In genomic region chr7:101933300-101933699, GRCm38 (mm10) we compare ENCODE assay signal across 8 mouse cellular contexts. TPM values are rescaled to one million over a fixed set of nuclear protein-coding genes. Genes with fewer than 3 reads are reported as not detected.
DNase-seq lines count a peak whose midpoint lies in the region; ATAC-seq lines count a peak whose summit lies in the region.

No protein-coding gene starts in this region.

- 3% methylated on average over 15 of the region's 15 CpGs for WGBS in liver, embryonic 15.5 days (ENCODE audit: insufficient replicate concordance)
- WGBS in stomach, embryonic 14.5 days: 4% methylated on average over 15 of the region's 15 CpGs

- peak overlapping the region; percentile 91 for H3K9ac ChIP-seq in liver, embryonic 15.5 days
- peak overlapping the region; percentile 65 for H3K9ac ChIP-seq in stomach, embryonic 14.5 days (replicated peaks; ENCODE audit: low read depth, low read length)

- peaks cover 19% of the 10 kb centered on the region for H3K36me3 ChIP-seq in liver, embryonic 15.5 days (replicated peaks)
- no peaks in the 10 kb centered on the region for H3K36me3 ChIP-seq in stomach, embryonic 14.5 days (ENCODE audit: control insufficient read depth, insufficient read depth, low read length)

- peak; percentile 90 for DNase-seq in heart, adult 11 months
- no peak for DNase-seq in heart, adult 9 months (ENCODE audit: low spot score in 2 of 2)
- peak; percentile 31 for DNase-seq in urinary bladder, postnatal 14 days (ENCODE audit: low spot score)
- no peak for DNase-seq in urinary bladder, postnatal 25 days (ENCODE audit: low spot score)
- peak; percentile 19 for DNase-seq in heart, postnatal 4 days
- DNase-seq in urinary bladder, postnatal 36 days (ENCODE audit: low spot score in 2 of 2): no peak

- H3K4me1 ChIP-seq in liver, embryonic 15.5 days (replicated peaks): peaks cover 45% of the 10 kb centered on the region
- peaks cover 4% of the 10 kb centered on the region; the same call in 1 of the 2 replicates for H3K4me1 ChIP-seq in stomach, embryonic 14.5 days (ENCODE audit: control insufficient read depth, insufficient read depth, low read length)

- H3K27ac ChIP-seq in liver, embryonic 15.5 days (replicated peaks): peak overlapping the region; percentile 95
- H3K27ac ChIP-seq in stomach, embryonic 14.5 days (ENCODE audit: low read length): peak overlapping the region; percentile 41; the same call in 1 of the 2 replicates

- H3K4me2 ChIP-seq in liver, embryonic 15.5 days: peak overlapping the region; percentile 84
- H3K4me2 ChIP-seq in stomach, embryonic 14.5 days (replicated peaks; ENCODE audit: low read depth, low read length): peak overlapping the region; percentile 42

- peak; percentile 45 for ATAC-seq in liver, embryonic 15.5 days (ENCODE audit: insufficient read depth)
- peak; percentile 26; the same call in 1 of the 2 replicates for ATAC-seq in stomach, embryonic 14.5 days (ENCODE audit: insufficient number of reproducible peaks, insufficient read depth, low FRiP score, low read depth)

- no peaks in the 10 kb centered on the region for H3K27me3 ChIP-seq in liver, embryonic 15.5 days
- no peaks in the 10 kb centered on the region for H3K27me3 ChIP-seq in stomach, embryonic 14.5 days (ENCODE audit: control insufficient read depth, insufficient read depth, low read length)

- H3K9me3 ChIP-seq in liver, embryonic 15.5 days (replicated peaks): no peaks in the 10 kb centered on the region
- no peaks in the 10 kb centered on the region for H3K9me3 ChIP-seq in stomach, embryonic 14.5 days (ENCODE audit: control insufficient read depth, low read depth, low read length)

- peak overlapping the region; percentile 94 for H3K4me3 ChIP-seq in liver, embryonic 15.5 days (replicated peaks)
- peak overlapping the region; percentile 90 for H3K4me3 ChIP-seq in stomach, embryonic 14.5 days (ENCODE audit: low read depth, low read length)

RNA-seq across cellular contexts. Expression of gene Lrrc51, which starts 0.4 kb away (rescaled TPM):
- 1 to 10 TPM; 1.1 TPM for total RNA-seq in heart, postnatal 4 days (2021)
- 1.6 and 1.7 TPM in 2 replicates for polyA plus RNA-seq in liver, embryonic 15.5 days (2015; fragmentation: Nextera tagmentation; extraction: Ambion mirVana)
- polyA plus RNA-seq in stomach, embryonic 14.5 days (2014; fragmentation: Nextera tagmentation; extraction: Ambion mirVana): 8.7 and 11.6 TPM in 2 replicates

RNA-seq across cellular contexts. Expression of gene Numa1, which starts 0.6 kb away (rescaled TPM):
- 100 to 1,000 TPM in 1 of 2 experiments, 10 to 100 TPM in 1; 98.4 to 108 TPM for total RNA-seq in heart, postnatal 4 days (2021)
- 30.1 and 33.6 TPM in 2 replicates for polyA plus RNA-seq in liver, embryonic 15.5 days (2015; fragmentation: Nextera tagmentation; extraction: Ambion mirVana)
- 99.7 and 102 TPM in 2 replicates for polyA plus RNA-seq in stomach, embryonic 14.5 days (2014; fragmentation: Nextera tagmentation; extraction: Ambion mirVana)

RNA-seq across cellular contexts. Expression of gene Tomt, which starts 27.1 kb away (rescaled TPM):
- total RNA-seq in heart, postnatal 4 days (2021): not detected
- polyA plus RNA-seq in liver, embryonic 15.5 days (2015; fragmentation: Nextera tagmentation; extraction: Ambion mirVana): 0.08 and 0.15 TPM in 2 replicates
- 0.13 and 0.74 TPM in 2 replicates for polyA plus RNA-seq in stomach, embryonic 14.5 days (2014; fragmentation: Nextera tagmentation; extraction: Ambion mirVana)

RNA-seq across cellular contexts. Expression of gene Lamtor1, which starts 27.6 kb away (rescaled TPM):
- 100 to 1,000 TPM; 104 to 109 TPM for total RNA-seq in heart, postnatal 4 days (2021)
- polyA plus RNA-seq in liver, embryonic 15.5 days (2015; fragmentation: Nextera tagmentation; extraction: Ambion mirVana): 68.8 and 69.0 TPM in 2 replicates
- polyA plus RNA-seq in stomach, embryonic 14.5 days (2014; fragmentation: Nextera tagmentation; extraction: Ambion mirVana): 148 and 159 TPM in 2 replicates

Comparison
In these comparisons a context has a peak if more than half of its experiments do, and no peak if none do; other contexts are left out.
1. DNase-seq: peak in heart, adult 11 months (single experiment), urinary bladder, postnatal 14 days (single experiment) and heart, postnatal 4 days (single experiment); none in heart, adult 9 months (0 of 2), urinary bladder, postnatal 25 days (single experiment) and urinary bladder, postnatal 36 days (0 of 2).